Mouse (Mus musculus) limb, embryonic 15.5 days (tissue): ENCODE data around the gene Cwc25. TPM values are rescaled to one million over a fixed set of nuclear protein-coding genes. Genes with fewer than 3 reads are reported as not detected.

ENCODE experiments used
- microRNA-seq: library from miRNA; unstranded; fragments of <30 nt; microRNA quantifications from one replicate; pipeline ENCODE4, GENCODE M21; 2016
- polyA plus RNA-seq: library from polyadenylated mRNA; unstranded; fragments of >200 nt; fragmentation: Nextera tagmentation; extraction: Ambion mirVana; gene quantifications from 2 replicates; pipeline ENCODE4 v1.2.1, GENCODE M21; 2015

The Cwc25 gene
- polyA plus RNA-seq, 1 experiment from 2014 or later: 19.1 TPM

Small RNA genes lying within 50 kb of the gene (microRNA-seq; reads per million reads assigned to microRNA genes)
- gene Mir8102: not detected

Other genes starting within 250 kb of the Cwc25 start
- 0.89 and 0.92 TPM in 2 replicates for gene Srcin1, start 190.4 kb downstream of the Cwc25 start, polyA plus RNA-seq
- 1.9 and 3.2 TPM in 2 replicates for gene Epop, start 136.9 kb downstream of the Cwc25 start, polyA plus RNA-seq
- 2.4 and 2.6 TPM in 2 replicates for gene Mllt6, start 103.1 kb downstream of the Cwc25 start, polyA plus RNA-seq
- 13.5 and 18.6 TPM in 2 replicates for gene Cisd3, start 80.7 kb downstream of the Cwc25 start, polyA plus RNA-seq
- 13.1 and 14.7 TPM in 2 replicates for gene Pcgf2, start 66.1 kb downstream of the Cwc25 start, polyA plus RNA-seq
- 413 and 414 TPM in 2 replicates for gene Psmb3, start 63.2 kb downstream of the Cwc25 start, polyA plus RNA-seq
- 1.7 and 2.2 TPM in 2 replicates for gene Pip4k2b, start 21.9 kb downstream of the Cwc25 start, polyA plus RNA-seq
- gene 1700001P01Rik, start 9.4 kb upstream of the Cwc25 start, polyA plus RNA-seq: 0.35 TPM in 1 of 2 replicates, not detected in the other
- 447 and 586 TPM in 2 replicates for gene Rpl23, start 15.9 kb upstream of the Cwc25 start, polyA plus RNA-seq
- gene Lasp1, start 32.4 kb upstream of the Cwc25 start, polyA plus RNA-seq: 128 and 131 TPM in 2 replicates
- gene B230217C12Rik, start 74.2 kb upstream of the Cwc25 start, polyA plus RNA-seq: 4.5 and 5.3 TPM in 2 replicates
- 0.26 and 0.74 TPM in 2 replicates for gene Fbxo47, start 117.6 kb upstream of the Cwc25 start, polyA plus RNA-seq
- gene Plxdc1, start 219.9 kb upstream of the Cwc25 start, polyA plus RNA-seq: 1.7 TPM in 2 replicates
- gene Arl5c, start 229.6 kb upstream of the Cwc25 start, polyA plus RNA-seq: 13.8 and 16.4 TPM in 2 replicates